Mouse (Mus musculus) kidney, adult 9 months (tissue): Measurements from ENCODE around the gene Slxl1.
"Not testable (repeated sequence)": the region's sequence is repeated elsewhere in the genome, so short reads cannot be mapped to it uniquely, and the experiment has no call there.

Experiments used
- DNase-seq: peaks from one replicate; pipeline ENCODE4 v3.0.0; 2022

The Slxl1 gene

DNA sequence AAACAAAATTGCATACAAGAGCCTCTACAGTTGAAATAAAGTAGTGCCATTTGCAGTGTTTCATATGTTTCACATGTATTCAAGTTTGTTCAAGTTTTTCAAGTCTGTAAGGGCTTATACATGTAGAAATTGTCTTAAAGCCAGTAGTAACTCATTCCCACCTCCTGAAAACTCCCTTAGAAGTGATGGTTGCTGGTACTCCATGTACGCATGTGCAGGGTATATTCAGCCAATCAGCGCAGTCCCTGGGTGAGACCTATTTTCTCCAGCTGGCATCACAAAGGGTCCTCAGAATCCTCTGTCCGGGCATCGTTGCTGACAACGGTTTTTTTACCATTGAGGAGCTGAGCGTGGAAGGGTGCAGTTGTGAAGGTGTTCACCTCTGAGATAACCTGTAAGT lies at the start of gene Slxl1:
TSS of gene Slxl1 (plus strand) at position 301 of the 400 bp plus-strand sequence.
- DNase-seq = not testable (repeated sequence)
